In genomic region chr7:57214119-57214518, GRCm38 (mm10) we compare ENCODE assay signal across 23 mouse cellular contexts.
"Had no signal": no experiment of that assay in that cellular context is flagged by ENCODE, and none has a peak within 500 bp of the region (broad histone marks: within the 10 kb centered on the region; RNA-seq: fewer than 3 reads in every experiment).

No protein-coding gene starts in this region.

- H3K9ac ChIP-seq: limb, embryonic 13.5 days; liver, embryonic 12.5 days; liver, embryonic 15.5 days; lung, embryonic 15.5 days; midbrain, embryonic 13.5 days; neural tube, embryonic 13.5 days had no signal

- H3K27ac ChIP-seq: limb, embryonic 10.5 days; limb, embryonic 13.5 days; liver, embryonic 12.5 days; liver, embryonic 15.5 days; lung, embryonic 15.5 days; midbrain, embryonic 10.5 days; midbrain, embryonic 13.5 days; neural tube, embryonic 13.5 days; stomach, postnatal 0 days had no signal

- H3K36me3 ChIP-seq: limb, embryonic 10.5 days; limb, embryonic 13.5 days; liver, embryonic 12.5 days; liver, embryonic 15.5 days; lung, embryonic 15.5 days; midbrain, embryonic 10.5 days; midbrain, embryonic 13.5 days; neural tube, embryonic 13.5 days had no signal

- ATAC-seq: liver, embryonic 12.5 days; midbrain, embryonic 13.5 days; midbrain, embryonic 16.5 days had no signal

- H3K4me1 ChIP-seq: limb, embryonic 10.5 days; limb, embryonic 13.5 days; liver, embryonic 12.5 days; liver, embryonic 15.5 days; lung, embryonic 15.5 days; megakaryocyte, embryonic 14.5 days; midbrain, embryonic 10.5 days; midbrain, embryonic 13.5 days; neural tube, embryonic 13.5 days had no signal

- DNase-seq: kidney, adult 9 months; kidney, postnatal 14 days; kidney, postnatal 4 days; liver; lung, adult 18-20 months; lung, postnatal 10 days; lung, postnatal 36 days; retina, postnatal 1 day; right cerebral cortex, postnatal 25 days; thymus, adult 2 months; thymus, postnatal 25 days had no signal

- H3K9me3 ChIP-seq: limb, embryonic 10.5 days; limb, embryonic 13.5 days; liver, embryonic 12.5 days; liver, embryonic 15.5 days; lung, embryonic 15.5 days; megakaryocyte, embryonic 14.5 days; midbrain, embryonic 10.5 days; midbrain, embryonic 13.5 days; neural tube, embryonic 13.5 days had no signal

- H3K4me2 ChIP-seq: limb, embryonic 13.5 days; liver, embryonic 12.5 days; liver, embryonic 15.5 days; lung, embryonic 15.5 days; midbrain, embryonic 13.5 days; neural tube, embryonic 13.5 days had no signal

- H3K27me3 ChIP-seq: limb, embryonic 13.5 days; liver, embryonic 12.5 days; liver, embryonic 15.5 days; lung, embryonic 15.5 days; megakaryocyte, embryonic 14.5 days; midbrain, embryonic 13.5 days; neural tube, embryonic 13.5 days had no signal

- H3K4me3 ChIP-seq: limb, embryonic 10.5 days; limb, embryonic 13.5 days; liver, embryonic 12.5 days; liver, embryonic 15.5 days; lung, embryonic 15.5 days; megakaryocyte, embryonic 14.5 days; midbrain, embryonic 10.5 days; midbrain, embryonic 13.5 days; myocyte; neural tube, embryonic 13.5 days had no signal
